Mouse (Mus musculus) cortical plate, adult 2 months (tissue): ENCODE results near the gene Hoxa7. TPM values are rescaled to one million over a fixed set of nuclear protein-coding genes. Genes with fewer than 3 reads are reported as not detected.

ENCODE experiments used
- H3K27ac ChIP-seq: fragments of 200-500 bp; 2 replicates; pipeline ENCODE4 v1.5.1; 2012; ENCODE audit warnings: low read length, control low read depth, inconsistent platforms; ENCODE audit not compliant: insufficient read depth
- H3K4me1 ChIP-seq: fragments of 200-500 bp; 2 replicates; pipeline ENCODE4 v1.6.1; 2011; ENCODE audit warnings: low read length; ENCODE audit not compliant: control insufficient read depth, insufficient read depth
- H3K4me3 ChIP-seq: fragments of 200-500 bp; 2 replicates; pipeline ENCODE4 v1.5.1; 2011; ENCODE audit warnings: mild to moderate bottlenecking, low read length, control low read depth; ENCODE audit not compliant: insufficient read depth
- CTCF ChIP-seq: fragments of 200-500 bp; IDR thresholded peaks from 2 replicates; pipeline ENCODE4 v1.5.1; 2011; ENCODE audit warnings: mild to moderate bottlenecking, control low read depth, low read length; ENCODE audit not compliant: insufficient read depth; ENCODE audit errors: extremely low read depth
- POLR2A ChIP-seq: fragments of 200-500 bp; IDR thresholded peaks from 2 replicates; pipeline ENCODE4 v1.6.1; 2011; ENCODE audit warnings: mild to moderate bottlenecking, low read length, control low read depth; ENCODE audit not compliant: insufficient read depth; ENCODE audit errors: extremely low read depth
- polyA plus RNA-seq: library from polyadenylated mRNA; depleted of rRNA; stranded (reverse); fragments of >200 nt; gene quantifications from 2 replicates; pipeline ENCODE4 v1.2.3, GENCODE M21; 2012

Gene Hoxa7
- polyA plus RNA-seq, 1 experiment = not detected

- no peaks in the 10 kb centered on the region for H3K4me1 ChIP-seq
- no peak for TF ChIP-seq POLR2A
- no peak for TF ChIP-seq CTCF
- no peak overlapping the region for H3K27ac ChIP-seq
- no peak overlapping the region for H3K4me3 ChIP-seq
Measured at GRCm38 (mm10) chr6:52214271-52214670, 7.4 kb downstream of the Hoxa7 start.

DNA sequence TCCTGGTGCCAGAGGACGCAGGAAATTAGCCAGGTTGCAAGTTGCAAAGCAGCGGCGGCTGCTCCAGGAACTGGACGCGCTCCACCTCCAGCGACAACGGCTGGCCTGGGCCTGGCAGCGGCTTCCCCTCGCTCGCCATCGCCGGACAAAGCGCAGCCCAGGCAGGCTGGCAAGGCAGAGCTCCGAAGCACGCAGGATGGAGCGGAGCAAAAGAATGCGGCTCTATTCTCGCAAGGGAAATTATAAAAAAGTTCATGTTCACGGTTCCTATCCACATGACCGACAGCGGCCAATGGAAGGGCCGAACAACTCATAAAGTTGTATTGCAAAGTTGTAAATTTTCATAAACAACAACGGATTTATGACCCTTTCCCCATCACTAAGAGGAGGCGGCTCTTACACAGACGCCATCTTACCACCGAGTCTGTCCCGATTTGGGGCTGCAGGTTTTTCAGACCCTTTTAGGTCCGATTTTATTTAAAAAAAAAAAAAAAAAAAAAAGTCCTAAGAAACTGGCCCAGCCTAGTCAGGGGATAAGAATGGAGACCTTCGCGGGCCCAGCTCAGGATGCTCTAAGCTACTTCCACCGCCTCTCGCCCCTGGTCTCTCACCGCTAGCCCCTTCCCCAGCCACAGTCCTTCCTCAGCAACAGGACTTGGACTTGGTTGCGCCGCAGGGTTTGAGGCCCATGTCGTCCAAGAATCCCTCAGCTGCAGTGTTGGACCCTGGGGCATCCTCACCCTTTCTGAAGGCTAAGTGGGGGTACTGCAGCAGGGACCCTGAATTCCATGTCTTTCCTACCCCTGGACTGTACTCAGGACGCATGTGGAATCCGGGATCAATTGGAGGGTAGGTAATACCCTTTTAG is 8.3 kb downstream of the Hoxa7 start, which contains the start of the genes Hoxa3 and Gm28308:
Hoxa3 (minus strand) TSS at position 218 of the 868 bp plus-strand sequence.
Gm28308 (minus strand) TSS at position 221 of the 868 bp plus-strand sequence.
- H3K27ac ChIP-seq = no peak within 1 kb of the TSS
- no peak for TF ChIP-seq CTCF
- TF ChIP-seq POLR2A = no peak
- no peaks in the 10 kb centered on the region for H3K4me1 ChIP-seq
- no peak within 1 kb of the TSS for H3K4me3 ChIP-seq

GRCm38 (mm10) chr6:52212556-52213118 is 9.0 kb downstream of the Hoxa7 start:
- Histone ChIP-seq H3K4me3 (no peak overlapping the region), H3K27ac (no peak overlapping the region), H3K4me1 (no peaks in the 10 kb centered on the region)
- TF ChIP-seq POLR2A (no peak), CTCF (no peak)

DNA sequence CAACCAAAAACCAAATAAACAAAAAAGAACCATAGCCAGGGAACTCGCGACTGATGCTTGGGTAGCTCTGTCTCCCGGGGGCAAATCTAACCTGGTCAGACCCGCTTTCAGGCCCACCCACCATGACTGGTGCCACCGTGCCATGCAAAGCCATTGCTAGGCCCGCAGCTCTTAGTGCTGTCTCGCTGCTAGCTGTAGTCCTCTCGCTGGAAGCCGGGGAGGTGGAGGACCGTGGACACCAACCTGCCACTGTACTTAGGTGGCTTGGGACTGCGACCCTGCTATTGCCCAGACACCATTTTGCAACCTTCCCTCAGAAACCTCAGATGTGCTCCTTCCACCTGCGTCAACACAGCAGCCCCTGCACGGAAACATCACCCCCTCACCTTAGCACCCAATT is 9.7 kb downstream of the Hoxa7 start:
- no peak overlapping the region for H3K27ac ChIP-seq
- TF ChIP-seq POLR2A (no peak), CTCF (no peak)
- H3K4me1 ChIP-seq = no peaks in the 10 kb centered on the region
- no peak overlapping the region for H3K4me3 ChIP-seq

GRCm38 (mm10) chr6:52211170-52211935 is 10.3 kb downstream of the Hoxa7 start:
- TF ChIP-seq POLR2A = no peak
- TF ChIP-seq CTCF = peak; percentile 30; the same call in 1 of the 2 replicates
- Histone ChIP-seq H3K4me1 (no peaks in the 10 kb centered on the region), H3K4me3 (no peak overlapping the region), H3K27ac (no peak overlapping the region)

DNA sequence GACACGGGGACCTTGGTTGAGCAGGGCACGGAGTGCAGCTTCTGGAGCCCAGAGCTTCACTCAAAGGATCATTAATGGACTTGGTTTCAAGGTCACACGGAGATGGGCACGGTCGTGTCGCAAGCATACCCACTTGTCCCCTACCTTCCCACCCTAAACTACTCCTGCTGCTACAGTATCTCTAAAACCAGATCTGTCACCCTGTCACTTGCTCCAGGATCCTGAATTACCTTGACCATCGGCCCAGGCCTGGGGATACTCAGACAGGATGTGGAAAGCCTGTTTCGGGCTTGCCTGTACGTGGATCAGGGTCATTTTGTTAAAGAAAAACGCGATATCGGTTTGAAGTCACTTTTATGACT is 12.0 kb downstream of the Hoxa7 start:
- Histone ChIP-seq H3K27ac (no peak overlapping the region), H3K4me1 (no peaks in the 10 kb centered on the region), H3K4me3 (no peak overlapping the region)
- TF ChIP-seq CTCF (no peak), POLR2A (no peak)

GRCm38 (mm10) chr6:52208868-52209684 is 12.6 kb downstream of the Hoxa7 start:
- Histone ChIP-seq H3K4me3 (no peak overlapping the region), H3K27ac (no peak overlapping the region), H3K4me1 (no peaks in the 10 kb centered on the region)
- TF ChIP-seq CTCF (no peak), POLR2A (no peak)

- Histone ChIP-seq H3K27ac (no peak within 1 kb of the TSS), H3K4me1 (no peaks in the 10 kb centered on the region), H3K4me3 (no peak within 1 kb of the TSS)
- TF ChIP-seq POLR2A (no peak), CTCF (no peak)
Measured at GRCm38 (mm10) chr6:52208072-52208867, 13.4 kb downstream of the Hoxa7 start, which contains the start of gene Hoxa6. Gene Hoxa6, minus strand, starts transcription at chr6:52208722.

GRCm38 (mm10) chr6:52207684-52207976 is 14.0 kb downstream of the Hoxa7 start:
- Histone ChIP-seq H3K4me3 (no peak overlapping the region), H3K4me1 (no peaks in the 10 kb centered on the region), H3K27ac (no peak overlapping the region)
- TF ChIP-seq POLR2A (no peak), CTCF (no peak)
